9 mouse cellular contexts compared by ENCODE assay signal in genomic region chr12:3955371-3955770, GRCm38 (mm10). TPM values are rescaled to one million over a fixed set of nuclear protein-coding genes. Genes with fewer than 3 reads are reported as not detected.
A peak's percentile ranks its signal among the peaks of the same experiment; 100 is the strongest.
DNase-seq lines count a peak whose midpoint lies in the region; ATAC-seq lines count a peak whose summit lies in the region.
"Had no signal": no experiment of that assay in that cellular context is flagged by ENCODE, and none has a peak within 500 bp of the region (broad histone marks: within the 10 kb centered on the region; RNA-seq: fewer than 3 reads in every experiment).

No protein-coding gene starts in this region.

- WGBS in limb, embryonic 11.5 days, result 31% methylated on average over 10 of the region's 10 CpGs
- WGBS in limb, embryonic 10.5 days, result 29% methylated on average over 10 of the region's 10 CpGs

- intact Hi-C loops in left cerebral cortex, postnatal 10 days (cut with DNase I), result no loop called here

- no peak overlapping the region for H3K4me2 ChIP-seq in limb, embryonic 11.5 days (ENCODE audit: low read depth, severe bottlenecking)
- H3K4me2 ChIP-seq: heart, embryonic 13.5 days; midbrain, embryonic 12.5 days had no signal

- no peak overlapping the region for H3K27ac ChIP-seq in limb, embryonic 11.5 days (replicated peaks; ENCODE audit: low read depth, low read length)
- no peak overlapping the region for H3K27ac ChIP-seq in limb, embryonic 10.5 days
- H3K27ac ChIP-seq: heart, embryonic 13.5 days; midbrain, embryonic 12.5 days had no signal

- H3K36me3 ChIP-seq in limb, embryonic 11.5 days (ENCODE audit: control insufficient read depth, insufficient read depth, low read length), result no peaks in the 10 kb centered on the region
- no peaks in the 10 kb centered on the region for H3K36me3 ChIP-seq in limb, embryonic 10.5 days
- H3K36me3 ChIP-seq: heart, embryonic 13.5 days; midbrain, embryonic 12.5 days had no signal

- peak; percentile 56 for DNase-seq in limb, embryonic 11.5 days (ENCODE audit: low spot score)
- DNase-seq in limb, embryonic 10.5 days (ENCODE audit: low spot score), result no peak
- peak; percentile 45 for DNase-seq in ES-CJ7 (ENCODE audit: low read depth, low spot score)
- peak; percentile 46 for DNase-seq in c-Kit-positive CD71-positive TER-119-negative erythroid progenitor cells, embryonic 14.5 days (ENCODE audit: low read depth)
- DNase-seq in left cerebral cortex, postnatal 10 days (ENCODE audit: extremely low spot score in 1 of 2, low spot score in 2 of 2), result no peak

- peaks cover 13% of the 10 kb centered on the region for H3K27me3 ChIP-seq in limb, embryonic 11.5 days (ENCODE audit: control insufficient read depth, insufficient read depth, low read length)
- peaks cover 24% of the 10 kb centered on the region for H3K27me3 ChIP-seq in limb, embryonic 10.5 days (ENCODE audit: low read depth, poor library complexity, severe bottlenecking)

- ATAC-seq in limb, embryonic 11.5 days (ENCODE audit: insufficient number of reproducible peaks, low FRiP score, low TSS enrichment, low read depth), result no peak
- ATAC-seq in megakaryocyte progenitor cell, adult 5-6 weeks (replicated peaks; ENCODE audit: poor library complexity), result 0 out of 2 replicates have a peak, but pooled peaks have one; percentile 30
- ATAC-seq in frontal cortex, adult (ENCODE audit: low TSS enrichment), result no peak

- no peak overlapping the region for H3K9ac ChIP-seq in limb, embryonic 11.5 days (ENCODE audit: low read length)
- H3K9ac ChIP-seq: heart, embryonic 13.5 days; midbrain, embryonic 12.5 days had no signal

- H3K4me3 ChIP-seq in limb, embryonic 11.5 days (ENCODE audit: low read depth, low read length), result no peak overlapping the region
- no peak overlapping the region for H3K4me3 ChIP-seq in limb, embryonic 10.5 days
- H3K4me3 ChIP-seq: heart, embryonic 13.5 days; midbrain, embryonic 12.5 days had no signal

- peaks cover 6% of the 10 kb centered on the region for H3K4me1 ChIP-seq in limb, embryonic 11.5 days (ENCODE audit: control insufficient read depth, insufficient read depth, low read length)
- H3K4me1 ChIP-seq in limb, embryonic 10.5 days, result peaks cover 16% of the 10 kb centered on the region

- H3K9me3 ChIP-seq in limb, embryonic 11.5 days (ENCODE audit: control insufficient read depth, low read length), result no peaks in the 10 kb centered on the region
- H3K9me3 ChIP-seq in limb, embryonic 10.5 days (replicated peaks), result no peaks in the 10 kb centered on the region
- H3K9me3 ChIP-seq: heart, embryonic 13.5 days; midbrain, embryonic 12.5 days had no signal

RNA-seq across cellular contexts. Expression of gene Pomc, which starts 0.6 kb away (rescaled TPM):
- polyA plus RNA-seq in limb, embryonic 11.5 days (2014; fragmentation: Nextera tagmentation; extraction: Ambion mirVana), result 4.0 and 4.1 TPM in 2 replicates
- polyA plus RNA-seq in limb, embryonic 10.5 days (2016; fragmentation: Nextera tagmentation; extraction: Ambion mirVana), result 4.0 and 4.5 TPM in 2 replicates
- 0.83 and 1.2 TPM in 2 replicates for total RNA-seq in megakaryocyte progenitor cell, adult 5-6 weeks (2015)
- total RNA-seq in megakaryocyte progenitor cell, adult 5-6 weeks (2017), result 0.44 and 2.2 TPM in 2 replicates
- total RNA-seq in left cerebral cortex, postnatal 10 days (2021), result 1 to 10 TPM; 2.9 to 3.6 TPM

Comparison
In these comparisons a context has a peak if more than half of its experiments do, and no peak if none do; other contexts are left out.
1. DNase-seq: peak in limb, embryonic 11.5 days (single experiment), ES-CJ7 (single experiment) and c-Kit-positive CD71-positive TER-119-negative erythroid progenitor cells, embryonic 14.5 days (single experiment); none in limb, embryonic 10.5 days (single experiment) and left cerebral cortex, postnatal 10 days (0 of 2).